Mouse (Mus musculus) heart, postnatal 10 days (tissue): ENCODE data around the gene Atxn1. TPM values are rescaled to one million over a fixed set of nuclear protein-coding genes. Genes with fewer than 3 reads are reported as not detected.

Source experiments
- DNase-seq, 2 experiments: peaks; one replicate each; pipeline ENCODE4 v3.0.0; 2021
- intact Hi-C: fragments of 180-260 bp; cut with DNase I; formaldehyde crosslinking; loops from one replicate; pipeline ENCODE4 v1.15.1; 2025
- total RNA-seq, 2 experiments: library from RNA; stranded (reverse); gene quantifications; 2 replicates each; pipeline ENCODE4 v1.2.3; 2021

Gene Atxn1
- total RNA-seq, 2 experiments from 2014 or later = 40.6 to 49.1 TPM

DNA sequence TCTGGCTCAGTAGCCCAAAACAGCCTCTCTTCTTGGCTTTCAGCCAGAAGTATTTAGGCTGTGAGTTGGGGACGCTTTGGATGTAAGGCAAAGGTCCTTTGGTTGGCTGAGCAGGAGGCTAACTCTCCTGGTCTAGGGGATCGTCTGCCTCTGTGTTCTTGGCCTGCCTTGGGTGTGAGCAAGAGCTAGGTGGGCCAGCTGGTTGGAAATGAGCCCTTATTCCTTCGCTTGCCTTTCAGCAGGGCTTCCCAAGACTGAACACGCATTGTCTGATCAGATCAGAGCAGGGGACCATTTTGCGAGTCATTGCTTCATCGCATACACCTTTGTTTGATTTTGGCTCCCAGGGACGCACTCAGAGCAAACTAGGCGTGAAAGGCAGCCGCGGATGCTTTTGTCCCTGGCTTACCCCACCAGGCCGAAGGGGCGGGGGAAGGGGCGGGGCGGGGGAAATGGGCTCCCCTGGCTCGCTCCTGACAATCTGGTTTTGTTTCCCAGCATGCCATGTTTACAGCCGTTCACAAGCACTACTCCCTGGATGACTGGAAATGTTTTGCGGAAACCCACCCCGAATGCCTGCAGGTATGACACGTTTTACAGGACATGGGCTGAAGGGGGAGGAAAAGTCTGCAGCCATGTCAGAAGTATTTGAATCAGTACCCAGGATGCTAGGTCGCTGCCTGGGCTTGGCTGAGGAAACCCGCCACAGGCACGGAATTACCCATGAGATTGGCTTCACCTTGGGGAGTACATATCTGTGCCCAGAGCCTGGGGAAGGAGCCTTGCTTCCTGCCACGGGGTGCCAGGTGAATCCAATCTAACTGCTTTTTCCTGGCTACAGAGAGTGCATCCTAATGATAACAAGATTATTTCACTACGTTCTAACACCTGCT, 448.1 kb downstream of the Atxn1 start:
- intact Hi-C loops = no loop called here
- DNase-seq = peak in 1 of 2 experiments; percentile 70

GRCm38 (mm10) chr13:45514832-45515422, 449.9 kb downstream of the Atxn1 start:
- intact Hi-C loops = no loop called here

DNA sequence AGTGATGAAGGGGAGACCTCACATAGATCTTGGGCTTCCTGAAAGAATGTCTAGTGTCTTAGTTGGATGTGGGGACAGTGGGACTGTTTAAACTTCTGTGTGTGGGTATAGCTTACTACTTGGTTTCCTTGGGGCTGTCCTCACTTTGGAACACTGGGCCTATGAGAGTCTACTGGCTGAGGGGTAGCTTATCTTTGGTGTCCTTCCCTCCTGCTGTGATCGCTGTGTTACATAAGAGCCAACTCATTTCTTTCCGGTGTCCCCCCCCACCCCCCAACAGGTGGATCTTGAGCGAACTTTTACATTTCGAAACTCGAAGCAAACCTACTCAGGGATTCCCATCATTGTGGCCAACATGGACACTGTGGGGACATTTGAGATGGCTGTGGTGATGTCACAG, 450.7 kb downstream of the Atxn1 start:
- intact Hi-C loops = no loop called here
- no peak for DNase-seq

More at GRCm38 (mm10) chr13:45514832-45515422, 449.9 kb downstream of the Atxn1 start:
- no peak for DNase-seq

- intact Hi-C loops = no loop called here
- no peak for DNase-seq
These were observed 451.5 kb downstream of the Atxn1 start for GRCm38 (mm10) chr13:45513009-45513984.

DNA sequence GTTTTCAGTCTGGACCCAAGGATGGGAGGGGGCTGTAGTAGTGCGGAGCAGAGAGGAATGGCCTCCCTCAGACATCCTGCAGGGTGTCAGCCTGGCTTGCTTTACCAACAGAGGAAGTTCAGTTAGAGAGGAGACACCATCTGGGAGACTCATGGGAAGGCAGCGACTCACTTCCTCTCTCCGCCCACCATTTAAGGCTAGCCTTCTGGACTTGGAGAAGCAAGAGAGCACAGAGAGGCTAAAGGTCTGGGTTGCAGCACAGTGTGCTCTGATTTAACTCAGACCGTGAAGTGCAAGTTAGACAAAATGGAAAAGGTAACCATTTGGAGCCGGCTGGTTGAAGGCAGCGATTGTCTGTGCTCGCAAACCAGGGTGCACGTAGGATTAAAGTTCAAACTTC, 452.3 kb downstream of the Atxn1 start:
- DNase-seq = peak; percentile 57 to 58
- intact Hi-C loops = no loop called here

GRCm38 (mm10) chr13:45511706-45512435, 452.9 kb downstream of the Atxn1 start:
- intact Hi-C loops = no loop called here
- no peak for DNase-seq

DNA sequence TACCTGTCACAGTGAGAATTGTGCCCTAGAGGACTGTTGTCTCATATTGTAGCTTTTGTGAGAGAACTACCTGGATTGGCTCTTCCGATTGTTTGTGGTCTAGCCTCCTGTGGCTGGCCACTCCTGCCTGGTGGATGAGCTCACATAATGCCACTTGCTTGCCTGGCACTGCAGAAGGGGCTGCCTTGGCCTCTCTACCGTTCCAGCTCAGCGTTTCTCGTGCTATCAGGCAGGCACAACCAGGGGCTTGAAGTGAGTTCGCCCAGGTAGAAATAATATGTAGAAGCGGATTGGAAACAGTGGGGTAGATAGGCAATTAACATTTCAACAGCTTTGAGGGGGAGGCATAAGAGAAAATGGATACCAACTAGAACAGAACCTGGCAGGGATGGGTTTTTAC, 455.4 kb downstream of the Atxn1 start:
- DNase-seq = no peak
- intact Hi-C loops = no loop called here

DNA sequence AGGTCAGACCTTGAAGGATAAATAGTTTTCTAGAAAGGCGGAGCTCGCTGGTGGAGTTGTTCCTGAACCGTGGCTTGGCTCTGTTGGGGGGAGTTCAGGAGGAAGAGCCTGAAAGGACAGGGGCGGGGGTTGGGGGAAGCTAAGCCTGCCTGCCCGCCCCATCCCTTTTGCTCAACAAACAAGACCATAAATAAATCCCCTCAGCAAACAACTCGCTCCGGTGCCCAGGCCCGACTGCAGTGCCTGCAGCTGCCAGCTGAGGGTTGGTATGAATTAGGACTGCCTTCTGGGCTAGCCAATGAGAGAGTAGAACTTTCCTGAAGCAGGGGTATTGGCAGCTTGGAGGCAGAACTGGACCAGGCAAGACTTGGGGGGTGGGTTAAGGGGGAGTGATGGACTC, 456.3 kb downstream of the Atxn1 start:
- DNase-seq = peak; percentile 82 to 84
- intact Hi-C loops = no loop called here

DNA sequence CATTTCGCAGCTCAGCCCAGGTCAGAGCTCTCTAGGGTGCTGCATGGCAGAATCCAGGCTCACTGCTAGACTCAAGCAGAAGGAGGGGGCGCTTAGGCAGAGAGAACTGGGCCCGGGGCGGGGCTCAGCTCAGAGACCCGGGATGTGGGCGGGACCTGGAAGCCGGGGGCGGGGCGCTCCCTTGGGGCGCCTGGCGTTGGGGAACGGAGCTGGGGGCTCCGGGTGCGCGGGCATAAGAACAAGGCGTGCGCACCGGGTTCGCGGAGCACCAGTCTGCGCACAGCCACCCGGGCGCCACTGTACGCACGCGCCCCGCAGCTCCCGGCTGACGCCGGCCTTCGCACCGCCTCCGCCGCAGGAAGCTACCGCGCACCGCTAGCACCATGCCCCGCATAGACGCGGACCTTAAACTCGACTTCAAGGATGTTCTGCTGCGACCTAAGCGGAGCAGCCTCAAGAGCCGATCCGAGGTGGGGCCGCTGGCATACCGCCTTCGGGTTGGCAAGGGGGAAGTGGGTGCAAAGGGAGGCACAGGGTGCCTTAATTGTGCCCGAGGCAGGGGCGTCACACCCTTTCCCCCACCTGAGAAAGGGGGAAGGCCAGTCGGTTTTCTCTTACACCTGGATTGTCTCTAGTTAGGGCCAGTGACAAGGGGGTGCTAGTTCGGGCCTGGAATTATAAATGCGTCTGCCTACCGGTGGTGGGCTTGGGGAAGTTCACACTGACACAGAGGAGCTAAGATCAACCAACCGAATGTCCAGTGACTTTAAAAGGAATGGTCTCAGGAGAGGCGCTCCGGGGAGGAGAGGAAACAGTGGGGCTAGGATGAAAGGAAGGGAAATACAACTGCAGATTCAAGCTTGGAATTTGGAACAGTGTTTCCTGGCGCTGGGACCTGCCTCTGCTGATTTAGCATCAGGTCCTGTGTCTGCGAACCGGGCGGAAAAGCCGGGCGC, 457.3 kb downstream of the Atxn1 start, which contains the start of gene Gmpr:
Gene Gmpr, plus strand, starts transcription at position 171 of the 956 bp plus-strand sequence.
- intact Hi-C loops = no loop called here
- peak; percentile 87 to 90 for DNase-seq

DNA sequence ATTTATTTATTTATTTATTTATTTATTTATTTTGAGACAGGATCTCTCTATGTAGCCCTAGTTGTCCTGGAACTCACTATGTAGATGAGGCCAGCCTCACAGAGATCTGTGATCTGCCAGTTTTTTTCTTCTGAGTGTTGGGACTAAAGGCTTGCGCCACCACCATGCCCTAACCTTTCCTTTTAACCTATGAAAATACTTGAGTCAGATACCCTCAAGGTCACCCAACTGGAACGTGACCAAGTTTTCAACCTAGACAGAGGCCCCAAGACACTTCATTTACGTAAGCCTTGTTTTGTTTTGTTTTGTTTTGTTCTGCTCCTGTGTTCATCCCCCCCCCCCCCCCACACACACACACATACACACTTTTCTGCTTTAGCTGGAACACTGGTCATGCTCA, 459.3 kb downstream of the Atxn1 start:
- DNase-seq = no peak
- intact Hi-C loops = no loop called here

DNA sequence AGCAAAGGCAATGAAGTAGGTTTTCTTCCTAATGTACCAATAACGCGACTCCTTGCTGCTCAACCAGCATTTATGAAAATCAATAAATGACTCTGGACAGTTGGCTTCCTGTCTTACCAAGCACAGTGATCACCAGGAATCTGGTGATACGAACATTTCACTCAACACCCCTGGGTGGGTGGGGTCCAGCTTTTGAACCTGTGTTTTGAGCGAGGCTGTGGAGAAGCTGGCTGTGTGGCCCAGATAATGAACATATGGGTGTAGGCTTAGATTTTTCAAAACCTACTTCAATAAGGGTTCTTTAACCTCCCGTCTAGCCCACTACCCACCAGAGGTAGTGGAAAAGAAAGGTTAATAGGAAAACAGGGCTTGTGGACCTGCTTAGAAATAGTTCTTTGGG, 462.0 kb downstream of the Atxn1 start:
- DNase-seq = no peak
- intact Hi-C loops = no loop called here

DNA sequence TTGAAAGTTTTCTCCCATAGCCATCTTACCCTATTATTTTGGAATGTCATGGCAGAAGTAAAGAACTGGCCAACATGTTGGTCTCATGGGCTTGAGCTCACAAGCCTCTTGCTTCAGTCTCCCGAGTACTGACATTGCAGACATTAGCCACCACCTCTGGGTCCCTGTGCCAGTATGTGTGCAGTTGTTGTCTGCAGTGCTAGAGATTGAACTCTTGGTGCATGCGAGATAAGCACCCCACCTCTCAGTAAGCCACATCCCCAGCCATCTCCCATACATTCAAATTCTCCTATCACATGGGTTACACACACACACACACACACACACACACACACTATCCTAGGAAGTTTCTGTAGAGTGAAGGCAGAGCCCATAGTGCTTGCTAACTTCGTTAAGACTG, 464.9 kb downstream of the Atxn1 start:
- intact Hi-C loops = no loop called here
- DNase-seq = no peak
